Mouse (Mus musculus) Muller cell, postnatal 12 days (primary cell): ENCODE measurements around the gene Robo1.

Experiments used
- DNase-seq: peaks from one replicate; pipeline ENCODE4 v3.0.0-alpha.2; 2015; ENCODE audit errors: inconsistent ontology term

Robo1 gene

DNA sequence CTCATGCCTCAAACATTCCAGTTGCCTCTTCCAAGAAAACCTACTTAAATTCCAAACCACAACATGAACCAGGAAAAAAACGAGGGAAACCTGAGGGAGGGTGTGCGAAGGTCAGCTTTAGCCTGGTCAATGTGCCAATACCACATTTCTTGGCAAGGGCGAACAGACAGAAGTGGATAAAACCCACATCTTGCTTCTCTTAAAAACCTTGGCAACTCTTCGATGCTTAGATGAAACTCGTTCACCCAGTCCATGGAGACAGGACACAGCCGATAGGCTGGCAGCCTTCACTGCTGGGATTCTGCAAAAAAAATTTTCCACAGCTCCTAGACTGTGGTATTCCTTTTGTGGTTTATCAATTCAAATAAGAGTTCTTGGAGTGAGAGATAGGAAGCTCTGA lies 690.6 kb downstream of the Robo1 start:
- peak; percentile 52 for DNase-seq

GRCm38 (mm10) chr16:73002685-73003084 lies 694.6 kb downstream of the Robo1 start:
- no peak for DNase-seq

- no peak for DNase-seq
Measured at GRCm38 (mm10) chr16:73004601-73005000, 696.5 kb downstream of the Robo1 start.

DNA sequence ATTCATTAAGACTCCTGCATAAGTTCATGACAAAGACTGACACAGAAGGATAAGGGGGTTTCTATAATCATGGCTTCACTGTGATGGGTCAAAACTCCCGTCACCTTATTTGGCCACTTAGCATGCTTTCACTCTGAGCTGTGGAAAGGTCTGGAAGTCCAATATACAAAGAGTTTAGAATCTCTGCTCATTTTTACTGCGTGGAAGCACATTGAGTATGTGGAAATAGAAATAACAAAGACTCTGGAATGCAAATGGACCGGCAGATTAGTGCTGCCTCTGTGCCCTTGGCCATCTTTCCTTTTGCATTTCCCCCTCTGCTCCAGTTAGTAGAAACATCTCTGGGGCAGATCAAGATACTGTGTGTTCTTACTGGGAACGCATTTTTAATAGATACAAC lies 697.7 kb downstream of the Robo1 start:
- peak; percentile 93 for DNase-seq

- DNase-seq, result no peak
Measured at GRCm38 (mm10) chr16:73007434-73007833, 699.3 kb downstream of the Robo1 start.

GRCm38 (mm10) chr16:73011313-73011712 lies 703.2 kb downstream of the Robo1 start:
- no peak for DNase-seq

GRCm38 (mm10) chr16:73012926-73013325 lies 704.8 kb downstream of the Robo1 start:
- DNase-seq, result no peak

DNA sequence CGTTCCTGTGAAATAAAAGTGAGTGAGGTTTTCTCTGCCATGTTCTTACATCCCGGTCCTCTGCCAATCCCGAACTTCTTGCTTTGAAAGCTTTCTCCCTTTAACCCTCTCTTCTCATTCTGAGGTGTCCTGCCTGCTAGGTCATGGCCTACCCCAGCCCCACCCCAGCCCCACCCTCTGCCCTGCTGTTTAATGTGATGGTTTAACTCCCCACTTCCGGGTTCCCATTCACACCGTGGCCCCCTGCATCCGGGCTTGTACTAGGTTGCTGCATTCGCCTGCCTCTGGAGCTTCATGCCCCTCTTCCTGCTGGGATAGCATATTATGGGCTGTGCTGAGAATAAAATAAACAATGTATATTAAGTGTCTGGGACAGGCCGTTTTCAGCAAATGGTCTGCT lies 706.4 kb downstream of the Robo1 start:
- DNase-seq, result no peak

DNA sequence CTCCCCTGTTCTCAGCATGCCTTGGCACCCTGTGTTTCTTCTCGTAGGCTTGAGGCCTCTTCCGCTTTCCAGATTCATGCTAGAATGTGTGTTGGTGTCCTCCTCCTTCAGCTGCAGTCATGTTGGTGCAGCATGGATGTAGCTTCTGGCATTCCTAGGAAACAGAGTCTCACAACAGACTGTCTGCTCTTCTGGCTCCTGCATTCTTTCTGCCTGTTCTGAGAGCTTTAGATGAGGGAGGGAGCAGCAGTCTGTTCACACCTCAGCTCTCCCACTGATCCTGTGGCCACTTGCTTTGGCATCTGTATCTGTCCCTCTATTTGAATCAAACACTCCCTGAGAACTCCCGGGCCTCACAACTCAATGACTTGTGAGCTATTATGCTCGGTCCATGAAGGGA lies 707.9 kb downstream of the Robo1 start:
- no peak for DNase-seq

DNA sequence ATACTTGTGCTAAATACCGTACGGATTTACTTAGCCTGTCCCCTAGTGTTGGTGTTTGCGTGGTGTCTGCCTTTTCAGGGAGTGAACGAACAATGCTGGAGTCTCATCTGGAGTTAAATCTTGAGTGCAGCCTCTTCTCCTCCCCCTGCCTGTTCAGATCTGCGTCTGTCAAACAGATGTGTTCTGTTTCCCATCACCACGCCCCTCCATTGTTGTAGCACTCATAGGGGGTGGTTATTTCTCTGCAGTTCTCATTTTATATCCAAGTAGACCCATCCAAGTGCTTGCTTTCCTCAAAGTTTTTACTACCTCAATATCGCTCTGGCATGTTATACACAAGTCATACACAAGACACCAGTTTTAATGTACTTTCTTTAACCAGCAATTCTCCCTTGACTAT lies 708.7 kb downstream of the Robo1 start:
- no peak for DNase-seq

DNA sequence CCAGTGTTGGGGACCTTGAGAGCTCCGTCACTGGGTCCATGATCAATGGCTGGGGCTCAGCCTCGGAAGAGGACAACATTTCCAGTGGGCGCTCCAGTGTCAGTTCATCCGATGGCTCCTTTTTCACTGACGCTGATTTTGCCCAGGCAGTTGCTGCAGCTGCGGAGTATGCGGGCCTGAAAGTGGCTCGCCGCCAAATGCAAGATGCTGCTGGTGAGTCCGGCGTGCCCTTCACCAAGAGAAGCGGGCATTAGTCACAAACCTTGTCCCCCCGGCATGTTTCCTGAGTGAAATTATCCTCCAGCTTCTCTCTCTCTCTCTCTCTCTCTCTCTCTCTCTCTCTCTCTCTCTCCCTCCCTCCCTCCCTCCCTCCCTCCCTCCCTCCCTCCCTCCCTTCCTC lies 716.2 kb downstream of the Robo1 start:
- DNase-seq, result no peak

- no peak for DNase-seq
Measured at GRCm38 (mm10) chr16:73027692-73028091, 719.6 kb downstream of the Robo1 start.

DNA sequence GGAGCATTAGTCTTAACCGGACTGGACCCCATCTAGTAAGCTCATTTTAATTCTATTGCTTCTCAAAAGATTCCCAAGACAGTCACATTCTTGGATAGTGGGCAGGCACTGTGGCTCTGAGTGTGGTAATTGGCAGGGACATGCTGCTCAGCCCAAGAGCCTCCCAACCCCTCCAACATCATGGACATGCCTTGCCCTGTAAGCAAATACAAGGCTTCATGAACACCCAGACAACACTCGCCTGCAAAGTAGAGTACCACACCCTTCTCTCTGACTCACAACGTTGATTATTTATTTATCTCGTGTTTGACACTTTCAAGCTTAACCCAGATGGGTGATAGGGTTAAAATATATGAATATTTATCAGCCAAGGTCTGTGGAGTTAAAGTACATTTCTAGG lies 722.9 kb downstream of the Robo1 start:
- DNase-seq, result no peak

- DNase-seq, result peak; percentile 30
Measured at GRCm38 (mm10) chr16:73035210-73035985, 727.3 kb downstream of the Robo1 start.

- DNase-seq, result no peak
Measured at GRCm38 (mm10) chr16:73038552-73038951, 730.4 kb downstream of the Robo1 start.

- no peak for DNase-seq
Measured at GRCm38 (mm10) chr16:73062461-73062860, 754.4 kb downstream of the Robo1 start.

GRCm38 (mm10) chr16:73067782-73068181 lies 759.7 kb downstream of the Robo1 start:
- DNase-seq, result no peak

GRCm38 (mm10) chr16:73072047-73072446 lies 763.9 kb downstream of the Robo1 start:
- no peak for DNase-seq

DNA sequence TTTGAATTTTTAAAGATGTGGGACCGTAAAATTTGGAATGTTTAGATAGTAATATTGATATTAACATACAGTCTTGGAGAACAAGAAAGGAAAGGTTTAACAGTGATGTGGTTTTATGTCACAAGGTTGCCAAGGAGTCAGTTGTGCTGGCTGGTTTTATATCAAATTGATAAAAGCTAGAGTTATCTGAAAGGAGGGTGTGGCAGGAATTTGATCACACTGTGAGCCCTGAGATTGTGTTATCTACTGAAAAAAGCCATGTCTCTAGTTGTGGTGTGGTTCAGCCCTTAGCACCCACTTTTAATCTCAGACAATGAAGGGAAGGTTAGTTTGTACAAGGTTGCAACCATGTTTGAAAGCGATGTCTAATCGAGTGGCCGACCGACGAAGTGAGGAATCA lies 764.8 kb downstream of the Robo1 start:
- DNase-seq, result no peak

- no peak for DNase-seq
Measured at GRCm38 (mm10) chr16:73082420-73082819, 774.3 kb downstream of the Robo1 start.

DNA sequence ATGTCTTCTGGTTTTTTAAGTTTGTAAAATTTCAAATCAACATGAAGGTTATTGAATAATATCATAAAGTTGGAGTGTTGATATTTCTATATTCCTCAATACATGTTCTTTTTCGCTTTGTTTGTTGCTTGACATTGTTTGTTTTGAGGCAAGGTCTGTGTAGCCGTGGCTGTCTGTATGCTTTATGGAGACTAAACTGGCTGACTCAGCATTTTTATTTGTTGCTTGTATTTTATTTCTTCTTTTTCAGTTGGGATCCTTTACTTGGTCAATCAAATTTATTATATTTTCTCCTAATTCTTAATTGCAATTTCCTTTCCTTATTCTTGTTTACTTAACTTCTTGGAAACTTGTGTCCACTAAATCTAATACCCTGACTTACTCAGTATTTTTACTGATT lies 775.0 kb downstream of the Robo1 start:
- DNase-seq, result no peak
